Mouse (Mus musculus) bone marrow macrophage, adult 2 months (primary cell): ENCODE data around the gene Tmem262.

Source experiments
- CTCF ChIP-seq: IDR thresholded peaks from 2 replicates; pipeline ENCODE4 v1.5.1; 2012; ENCODE audit warnings: low read depth, mild to moderate bottlenecking, low read length, moderate library complexity
- POLR2A ChIP-seq: IDR thresholded peaks from 2 replicates; pipeline ENCODE4 v1.6.1; 2012; ENCODE audit warnings: mild to moderate bottlenecking, low read depth, low read length, borderline replicate concordance

- TF ChIP-seq CTCF: no peak
- no peak for TF ChIP-seq POLR2A
Observed at GRCm38 (mm10) chr19:6123330-6123729, 43.5 kb downstream of the Tmem262 start.
